Mouse (Mus musculus) stomach, postnatal 0 days (tissue): ENCODE measurements around the gene Zbtb16. TPM values are rescaled to one million over a fixed set of nuclear protein-coding genes. Genes with fewer than 3 reads are reported as not detected.

ENCODE experiments used
- ATAC-seq: fragments of 200-750 bp; cut with Nextera tagmentation; 2 replicates; pipeline ENCODE4 v1.8.0; 2017; ENCODE audit not compliant: low FRiP score, low TSS enrichment
- DNase-seq: peaks from one replicate; pipeline ENCODE4 v3.0.0-alpha.2; 2016; ENCODE audit warnings: low spot score
- H3K27ac ChIP-seq: fragments of 300-500 bp; sonication (generic); replicated peaks from 2 replicates; pipeline ENCODE4 v1.5.1; 2014; ENCODE audit warnings: mild to moderate bottlenecking, control low read depth
- H3K27me3 ChIP-seq: fragments of 300-500 bp; sonication (generic); 2 replicates; pipeline ENCODE4 v1.6.1; 2014; ENCODE audit warnings: low read length; ENCODE audit not compliant: control insufficient read depth, insufficient read depth
- H3K36me3 ChIP-seq: fragments of 300-500 bp; sonication (generic); 2 replicates; pipeline ENCODE4 v1.6.1; 2014; ENCODE audit warnings: low read length, mixed read lengths; ENCODE audit not compliant: control insufficient read depth, insufficient read depth
- H3K4me1 ChIP-seq: fragments of 300-500 bp; sonication (generic); replicated peaks from 2 replicates; pipeline ENCODE4 v1.6.1; 2014; ENCODE audit warnings: antibody characterized with exemption; ENCODE audit not compliant: control insufficient read depth, insufficient read depth
- H3K4me2 ChIP-seq: fragments of 300-500 bp; sonication (generic); replicated peaks from 2 replicates; pipeline ENCODE4 v1.6.1; 2014; ENCODE audit warnings: low read depth, mild to moderate bottlenecking, control low read depth, moderate library complexity
- H3K4me3 ChIP-seq: fragments of 300-500 bp; sonication (generic); 2 replicates; pipeline ENCODE4 v1.5.1; 2014; ENCODE audit warnings: low read depth, low read length, control low read depth
- H3K9ac ChIP-seq: fragments of 300-500 bp; sonication (generic); 2 replicates; pipeline ENCODE4 v1.6.1; 2014; ENCODE audit warnings: mild to moderate bottlenecking, low read length, control low read depth, mixed read lengths
- H3K9me3 ChIP-seq: fragments of 300-500 bp; sonication (generic); 2 replicates; pipeline ENCODE4 v1.6.1; 2016; ENCODE audit warnings: low read length; ENCODE audit not compliant: control insufficient read depth
- CTCF ChIP-seq: IDR thresholded peaks from 2 replicates; pipeline ENCODE4 v1.5.1; 2016; ENCODE audit warnings: antibody characterized with exemption, low read depth, mild to moderate bottlenecking, moderate library complexity
- EP300 ChIP-seq: optimal IDR thresholded peaks from 2 replicates; pipeline ENCODE3; 2016; ENCODE audit warnings: antibody characterized with exemption
- WGBS: fragments of 180-500 bp; shearing (Covaris S2); extraction: QIAGEN DNeasy Blood & Tissue Kit; methylation state at CpG from one replicate; pipeline ENCODE4 v1.1.7; 2014; 5-methylcytosine and 5-hydroxymethylcytosine counted together
- polyA plus RNA-seq: library from polyadenylated mRNA; unstranded; fragments of >200 nt; fragmentation: Nextera tagmentation; extraction: Ambion mirVana; gene quantifications from 2 replicates; pipeline ENCODE4 v1.2.1, GENCODE M21; 2015

Gene Zbtb16
- polyA plus RNA-seq, 1 experiment from 2014 or later = 1.7 TPM

GRCm38 (mm10) chr9:48823851-48824250 is 12.2 kb downstream of the Zbtb16 start:
- TF ChIP-seq EP300 (no peak), CTCF (no peak)
- no peaks in the 10 kb centered on the region for H3K36me3 ChIP-seq
- H3K9me3 ChIP-seq = no peaks in the 10 kb centered on the region
- ATAC-seq = no peak
- no peak for DNase-seq
- H3K27ac ChIP-seq = no peak overlapping the region
- no peak overlapping the region for H3K4me3 ChIP-seq
- WGBS = 66% methylated on average over 6 of the region's 6 CpGs
- H3K4me2 ChIP-seq = no peak overlapping the region
- 0 out of 2 replicates have a peak, but pooled peaks cover 2% of the 10 kb centered on the region for H3K4me1 ChIP-seq
- no peaks in the 10 kb centered on the region for H3K27me3 ChIP-seq
- no peak overlapping the region for H3K9ac ChIP-seq

- 0 out of 2 replicates have a peak, but pooled peaks cover 2% of the 10 kb centered on the region for H3K4me1 ChIP-seq
These were observed 12.7 kb downstream of the Zbtb16 start for GRCm38 (mm10) chr9:48823319-48823705.

GRCm38 (mm10) chr9:48822586-48823318 is 13.3 kb downstream of the Zbtb16 start:
- Histone ChIP-seq H3K9me3 (no peaks in the 10 kb centered on the region), H3K4me3 (no peak overlapping the region), H3K36me3 (no peaks in the 10 kb centered on the region), H3K27ac (no peak overlapping the region), H3K27me3 (no peaks in the 10 kb centered on the region), H3K4me1 (0 out of 2 replicates have a peak, but pooled peaks cover 2% of the 10 kb centered on the region), H3K4me2 (no peak overlapping the region), H3K9ac (no peak overlapping the region)
- ATAC-seq = no peak
- no peak for DNase-seq
- 45% methylated on average over 18 of the region's 18 CpGs for WGBS
- TF ChIP-seq EP300 (no peak), CTCF (no peak)

More at GRCm38 (mm10) chr9:48823319-48823705, 12.7 kb downstream of the Zbtb16 start:
- Histone ChIP-seq H3K9ac (no peak overlapping the region), H3K4me3 (no peak overlapping the region), H3K27me3 (no peaks in the 10 kb centered on the region), H3K27ac (no peak overlapping the region), H3K4me2 (no peak overlapping the region), H3K36me3 (no peaks in the 10 kb centered on the region), H3K9me3 (no peaks in the 10 kb centered on the region)
- ATAC-seq = no peak
- WGBS = 48% methylated on average over 7 of the region's 7 CpGs
- no peak for DNase-seq
- TF ChIP-seq CTCF (no peak), EP300 (no peak)

- no peak for DNase-seq
- TF ChIP-seq CTCF (no peak), EP300 (no peak)
- 72% methylated on average over 15 of the region's 15 CpGs for WGBS
These were observed 14.0 kb downstream of the Zbtb16 start for GRCm38 (mm10) chr9:48821916-48822585.

GRCm38 (mm10) chr9:48821431-48821830 is 14.6 kb downstream of the Zbtb16 start:
- Histone ChIP-seq H3K27ac (no peak overlapping the region), H3K27me3 (no peaks in the 10 kb centered on the region), H3K4me1 (0 out of 2 replicates have a peak, but pooled peaks cover 4% of the 10 kb centered on the region), H3K9me3 (no peaks in the 10 kb centered on the region), H3K4me2 (no peak overlapping the region), H3K36me3 (no peaks in the 10 kb centered on the region), H3K4me3 (no peak overlapping the region), H3K9ac (no peak overlapping the region)
- 75% methylated on average over 9 of the region's 9 CpGs for WGBS
- TF ChIP-seq CTCF = no peak
- TF ChIP-seq EP300 = no peak
- no peak for DNase-seq
- ATAC-seq = no peak

More at GRCm38 (mm10) chr9:48821916-48822585, 14.0 kb downstream of the Zbtb16 start:
- H3K9ac ChIP-seq = no peak overlapping the region
- H3K4me3 ChIP-seq = no peak overlapping the region
- H3K36me3 ChIP-seq = no peaks in the 10 kb centered on the region
- H3K4me1 ChIP-seq = 0 out of 2 replicates have a peak, but pooled peaks cover 4% of the 10 kb centered on the region
- no peak overlapping the region for H3K4me2 ChIP-seq
- ATAC-seq = no peak
- no peaks in the 10 kb centered on the region for H3K27me3 ChIP-seq
- no peaks in the 10 kb centered on the region for H3K9me3 ChIP-seq
- H3K27ac ChIP-seq = no peak overlapping the region

- Histone ChIP-seq H3K4me1 (0 out of 2 replicates have a peak, but pooled peaks cover 2% of the 10 kb centered on the region), H3K27me3 (no peaks in the 10 kb centered on the region), H3K4me2 (no peak overlapping the region), H3K36me3 (no peaks in the 10 kb centered on the region), H3K9me3 (no peaks in the 10 kb centered on the region), H3K27ac (no peak overlapping the region), H3K9ac (no peak overlapping the region), H3K4me3 (no peak overlapping the region)
- TF ChIP-seq EP300 = no peak
- no peak for TF ChIP-seq CTCF
- 47% methylated on average over 3 of the region's 3 CpGs for WGBS
- no peak for DNase-seq
- no peak for ATAC-seq
These were observed 15.2 kb downstream of the Zbtb16 start for GRCm38 (mm10) chr9:48820791-48821190.
